Mouse (Mus musculus) frontal cortex, adult (tissue): Measurements from ENCODE around the gene Sphkap.

Source experiments
- ATAC-seq: cut with Nextera tagmentation; 2 replicates; pipeline ENCODE4 v1.9.2; 2017; ENCODE audit warnings: mild to moderate bottlenecking, moderate library complexity, mixed read lengths; ENCODE audit not compliant: low TSS enrichment

Gene Sphkap

GRCm38 (mm10) chr1:83408021-83408464 lies at the start of gene Sphkap:
Gene Sphkap (minus strand): TSS chr1:83408200.
- peak; percentile 92 for ATAC-seq

- ATAC-seq: peak; percentile 70; the same call in 1 of the 2 replicates
Measured at GRCm38 (mm10) chr1:83451291-83451690, 43.3 kb upstream of the Sphkap start.

GRCm38 (mm10) chr1:83440422-83440821 lies 32.4 kb upstream of the Sphkap start:
- no peak for ATAC-seq

- no peak for ATAC-seq
Measured at GRCm38 (mm10) chr1:83433932-83434331, 25.9 kb upstream of the Sphkap start.

DNA sequence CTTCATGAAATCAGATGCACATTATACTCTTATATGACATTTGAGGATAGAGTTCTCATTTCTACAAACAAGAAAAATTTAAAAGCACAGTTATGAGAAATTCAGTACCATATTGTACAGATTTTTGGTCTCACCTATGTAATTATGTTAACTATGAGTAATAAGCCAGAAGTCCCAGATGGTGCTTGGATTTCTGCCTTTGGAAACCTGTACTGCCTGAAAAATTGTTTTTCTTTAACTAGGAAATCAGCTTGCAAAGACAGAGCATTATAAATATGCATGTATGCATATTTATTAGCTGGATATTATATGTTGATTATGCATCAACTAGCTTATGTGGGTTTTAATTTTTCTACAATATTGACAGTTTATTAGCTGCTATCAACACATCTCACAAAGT lies 21.9 kb upstream of the Sphkap start:
- no peak for ATAC-seq

GRCm38 (mm10) chr1:83407616-83408015 lies 384 bp downstream of the Sphkap start:
- ATAC-seq: peak; percentile 32

DNA sequence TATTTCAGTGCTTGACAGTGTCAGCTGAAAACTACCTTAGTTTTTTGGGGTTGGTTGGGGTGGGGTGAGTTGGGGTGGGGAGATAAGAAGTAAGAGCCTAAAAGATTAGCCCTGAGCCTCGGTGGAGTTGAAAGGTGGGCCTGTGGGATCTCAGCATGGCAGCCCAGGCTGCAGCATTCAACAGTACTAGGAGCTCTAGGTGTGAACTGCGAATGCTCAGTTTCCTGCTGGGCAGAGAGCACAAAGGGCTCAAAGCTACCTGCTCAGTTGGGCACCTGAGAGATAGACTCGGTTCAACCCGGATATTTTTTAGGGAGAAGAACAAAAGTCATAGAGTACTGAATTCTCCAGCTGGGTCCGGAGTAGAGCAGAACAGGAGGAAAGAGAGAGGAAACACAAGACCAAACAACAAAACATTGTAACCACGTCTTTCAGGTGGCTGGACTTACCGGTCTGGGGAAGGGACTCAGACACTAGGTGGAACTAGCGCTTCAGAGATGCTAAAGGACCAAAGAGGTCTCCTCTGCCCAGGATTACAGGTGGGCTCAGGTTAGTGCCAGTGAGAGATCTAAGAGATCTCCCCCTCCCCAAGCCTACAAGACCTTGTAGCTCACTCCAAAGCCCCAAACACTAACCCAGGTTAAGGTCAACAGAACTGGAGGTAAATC lies 984 bp downstream of the Sphkap start:
- ATAC-seq: peak; percentile 52

DNA sequence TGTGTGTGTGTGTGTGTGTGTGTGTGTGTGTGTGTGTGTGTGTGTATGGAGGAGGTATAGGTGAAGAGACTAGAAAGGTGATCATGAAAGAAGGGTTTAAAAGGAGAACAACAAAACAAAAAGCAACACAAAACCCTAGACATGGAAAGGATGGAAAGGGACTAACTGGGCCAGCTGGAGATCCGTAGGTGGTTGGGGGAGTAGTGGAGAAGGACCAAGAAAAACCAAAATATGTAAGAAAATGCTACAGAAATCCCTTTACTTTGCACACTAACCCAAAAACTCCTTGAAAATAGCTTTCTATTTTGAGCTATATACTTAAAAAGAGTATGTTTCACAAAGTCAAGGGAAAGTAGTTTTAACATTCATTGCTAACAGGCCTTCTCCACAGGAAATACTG lies 6.9 kb downstream of the Sphkap start:
- peak; percentile 88 for ATAC-seq

- peak; percentile 70 for ATAC-seq
Measured at GRCm38 (mm10) chr1:83396284-83396683, 11.7 kb downstream of the Sphkap start.

- ATAC-seq: peak; percentile 90
Measured at GRCm38 (mm10) chr1:83395559-83395958, 12.4 kb downstream of the Sphkap start.

DNA sequence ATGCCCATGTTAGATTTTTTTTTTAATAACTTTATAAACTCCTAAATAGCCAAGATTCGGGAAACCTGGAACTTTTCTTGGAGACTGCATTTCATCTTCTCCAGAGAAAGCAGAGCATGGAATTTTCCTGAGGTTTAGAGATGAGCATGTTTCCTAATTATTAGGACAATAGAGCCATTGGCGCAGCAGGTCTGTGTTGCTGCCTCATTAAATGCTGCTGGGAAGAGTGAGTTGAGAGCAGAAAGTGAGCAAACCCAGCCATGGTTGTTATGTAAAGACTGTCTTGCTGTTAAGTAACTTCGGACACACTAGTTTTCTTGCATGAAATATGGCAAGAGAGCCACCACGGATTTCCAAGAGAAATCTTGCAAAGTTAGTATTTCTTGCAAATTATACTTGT lies 18.6 kb downstream of the Sphkap start:
- peak; percentile 90 for ATAC-seq

- no peak for ATAC-seq
Measured at GRCm38 (mm10) chr1:83377404-83377803, 30.6 kb downstream of the Sphkap start.

- no peak for ATAC-seq
Measured at GRCm38 (mm10) chr1:83366456-83366855, 41.5 kb downstream of the Sphkap start.

- peak; percentile 95 for ATAC-seq
Measured at GRCm38 (mm10) chr1:83362168-83362567, 45.8 kb downstream of the Sphkap start.

- ATAC-seq: no peak
Measured at GRCm38 (mm10) chr1:83346453-83346852, 61.5 kb downstream of the Sphkap start.

- peak; percentile 81 for ATAC-seq
Measured at GRCm38 (mm10) chr1:83345572-83345971, 62.4 kb downstream of the Sphkap start.

- no peak for ATAC-seq
Measured at GRCm38 (mm10) chr1:83345069-83345468, 62.9 kb downstream of the Sphkap start.

- ATAC-seq: no peak
Measured at GRCm38 (mm10) chr1:83342726-83343250, 65.2 kb downstream of the Sphkap start.

DNA sequence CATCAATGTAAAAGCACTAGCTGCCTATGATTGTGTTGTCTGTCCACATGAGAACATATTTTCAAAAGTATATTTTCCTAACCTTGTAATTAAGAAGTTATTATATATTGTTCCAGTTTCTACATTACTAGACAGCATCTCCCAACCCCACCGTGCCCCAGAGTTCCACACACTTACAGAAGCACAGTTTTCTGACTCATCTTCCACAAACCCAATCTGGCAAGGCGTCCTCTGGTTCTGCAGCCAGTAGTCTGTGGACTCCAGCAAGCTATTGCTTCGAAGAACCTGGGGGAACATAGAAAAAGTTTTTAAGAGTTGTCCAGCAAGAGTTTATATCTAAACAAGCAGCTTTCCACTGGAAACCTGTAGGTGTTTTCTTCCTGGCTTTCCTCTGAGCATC lies 68.6 kb downstream of the Sphkap start:
- peak; percentile 84 for ATAC-seq

GRCm38 (mm10) chr1:83316917-83317316 lies 91.1 kb downstream of the Sphkap start:
- no peak; the same call in 1 of the 2 replicates for ATAC-seq

DNA sequence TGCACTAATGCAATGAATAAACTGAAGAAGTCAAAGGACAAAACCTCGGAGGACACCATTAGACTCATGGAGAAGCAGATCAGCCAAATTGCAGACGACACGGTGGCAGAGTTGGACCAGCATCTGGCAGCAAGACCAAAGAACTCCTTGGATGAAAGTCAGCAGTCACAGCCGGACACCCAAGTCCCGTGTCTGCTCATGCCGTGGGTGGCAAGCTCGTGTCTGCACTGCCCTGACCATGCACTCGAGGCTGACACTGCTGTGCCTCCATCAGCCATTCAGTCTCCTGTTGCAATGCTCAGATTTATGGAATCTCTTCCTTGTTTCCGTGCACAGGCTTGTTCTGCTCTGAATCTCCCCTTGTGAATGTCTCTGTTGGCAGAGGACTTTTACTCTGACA lies 92.9 kb downstream of the Sphkap start:
- ATAC-seq: no peak

- ATAC-seq: 0 out of 2 replicates have a peak, but pooled peaks have one; percentile 9
Measured at GRCm38 (mm10) chr1:83311607-83312295, 96.2 kb downstream of the Sphkap start.
